8 mouse cellular contexts compared by ENCODE assay signal in genomic region chr6:133104922-133105859, GRCm38 (mm10). TPM values are rescaled to one million over a fixed set of nuclear protein-coding genes. Genes with fewer than 3 reads are reported as not detected.
DNase-seq lines count a peak whose midpoint lies in the region; ATAC-seq lines count a peak whose summit lies in the region.

No protein-coding gene starts in this region.

- H3K27ac ChIP-seq in hindbrain, embryonic 14.5 days: peak overlapping the region; percentile 98

- peak; percentile 98 for ATAC-seq in hindbrain, embryonic 14.5 days (ENCODE audit: low FRiP score)

- peak overlapping the region; percentile 71 for H3K4me2 ChIP-seq in hindbrain, embryonic 14.5 days (replicated peaks)

- peak; percentile 96 for DNase-seq in R1 (ENCODE audit: low read depth, low spot score)
- peak; percentile 96 to 97 for DNase-seq in cerebellum, postnatal 25 days
- peak; percentile 79 to 80 for DNase-seq in frontal cortex, postnatal 25 days (ENCODE audit: low spot score in 2 of 2)
- DNase-seq in hindbrain, embryonic 14.5 days (ENCODE audit: low spot score): peak; percentile 90
- DNase-seq in layer of hippocampus, postnatal 36 days: peak; percentile 81 to 82
- peak; percentile 95 for DNase-seq in lung, postnatal 36 days
- peak; percentile 93 for DNase-seq in retina, postnatal 1 day
- DNase-seq in urinary bladder, adult 18-20 months (ENCODE audit: low spot score in 2 of 2): peak; percentile 81 to 86

- 2% methylated on average over 62 of the region's 62 CpGs for WGBS in hindbrain, embryonic 14.5 days

- peaks cover 12% of the 10 kb centered on the region for H3K4me1 ChIP-seq in hindbrain, embryonic 14.5 days (replicated peaks; ENCODE audit: control insufficient read depth, insufficient read depth, low read length)

- H3K36me3 ChIP-seq in hindbrain, embryonic 14.5 days (replicated peaks; ENCODE audit: control insufficient read depth, insufficient read depth): peaks cover 10% of the 10 kb centered on the region; the same call in 1 of the 2 replicates

- 0 out of 2 replicates have a peak, but pooled peaks cover 2% of the 10 kb centered on the region for H3K27me3 ChIP-seq in hindbrain, embryonic 14.5 days (ENCODE audit: control insufficient read depth, insufficient read depth, low read length)

- H3K9me3 ChIP-seq in hindbrain, embryonic 14.5 days (ENCODE audit: control insufficient read depth, low read length): no peaks in the 10 kb centered on the region

- H3K9ac ChIP-seq in hindbrain, embryonic 14.5 days: peak overlapping the region; percentile 89

- peak overlapping the region; percentile 66 for H3K4me3 ChIP-seq in hindbrain, embryonic 14.5 days (replicated peaks; ENCODE audit: low read length)

RNA-seq across cellular contexts. Expression of gene Smim10l1, which starts 0.5 kb away (rescaled TPM):
- 113 and 117 TPM in 2 replicates for polyA plus RNA-seq in hindbrain, embryonic 14.5 days (2014; fragmentation: Nextera tagmentation; extraction: Ambion mirVana)
- 100 to 1,000 TPM in 1 of 2 experiments, 10 to 100 TPM in 1; 89.9 to 103 TPM for total RNA-seq in layer of hippocampus, postnatal 36 days (2021)

RNA-seq across cellular contexts. Expression of gene Tas2r140, which starts 49.6 kb away (rescaled TPM):
- polyA plus RNA-seq in hindbrain, embryonic 14.5 days (2014; fragmentation: Nextera tagmentation; extraction: Ambion mirVana): not detected in 2 replicates
- total RNA-seq in layer of hippocampus, postnatal 36 days (2021): not detected

Comparison
In these comparisons a context has a peak if more than half of its experiments do, and no peak if none do; other contexts are left out.
1. Peak in every context shown above with its lines: DNase-seq, ATAC-seq, H3K4me3 ChIP-seq and H3K27ac ChIP-seq.